Mouse (Mus musculus): ENCODE data around the gene Shisa4.
A peak's percentile ranks its signal among the peaks of the same experiment; 100 is the strongest.
"Not testable (repeated sequence)": the region's sequence is repeated elsewhere in the genome, so short reads cannot be mapped to it uniquely, and the experiment has no call there.

Gene Shisa4

DNA sequence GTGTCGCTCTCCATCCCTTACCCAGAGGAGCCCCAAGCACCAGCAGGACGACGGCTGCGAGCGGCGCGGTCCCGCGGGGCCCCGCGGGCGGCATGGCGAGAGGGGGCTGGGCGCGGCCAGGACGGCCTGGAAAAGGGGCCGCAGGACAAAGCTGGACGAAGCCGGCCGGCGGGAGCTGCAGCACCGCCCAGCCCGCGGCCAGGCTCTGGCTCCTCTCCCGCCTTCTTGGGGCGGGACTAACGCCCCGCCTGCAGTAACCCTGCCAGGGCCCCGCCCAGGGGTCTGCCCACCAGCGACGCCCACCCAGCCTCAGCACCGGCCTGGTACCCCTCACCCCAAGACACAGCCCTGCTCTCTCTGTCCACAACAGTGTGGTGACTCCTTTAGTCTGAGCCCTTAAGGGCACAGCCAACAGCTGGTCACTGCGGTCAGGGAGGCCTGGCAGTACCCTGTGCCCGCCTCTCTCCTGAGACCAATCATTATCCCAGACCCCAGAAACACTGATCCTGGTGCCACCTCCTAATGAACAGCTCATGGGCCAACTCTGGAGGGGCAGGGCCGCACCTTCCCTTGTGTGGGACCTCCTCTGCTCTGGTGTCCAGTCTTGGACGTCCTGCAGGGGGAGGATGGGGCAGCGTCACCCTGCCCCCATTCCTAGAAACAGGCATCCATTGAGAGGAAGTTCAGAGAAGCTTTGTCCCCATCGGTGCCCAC lies at the start of gene Shisa4:
TSS of gene Shisa4 (minus strand) at position 370 of the 714 bp plus-strand sequence.
- peak; percentile 76 to 85 for DNase-seq (ENCODE audit: low spot score in 2 of 2)

DNA sequence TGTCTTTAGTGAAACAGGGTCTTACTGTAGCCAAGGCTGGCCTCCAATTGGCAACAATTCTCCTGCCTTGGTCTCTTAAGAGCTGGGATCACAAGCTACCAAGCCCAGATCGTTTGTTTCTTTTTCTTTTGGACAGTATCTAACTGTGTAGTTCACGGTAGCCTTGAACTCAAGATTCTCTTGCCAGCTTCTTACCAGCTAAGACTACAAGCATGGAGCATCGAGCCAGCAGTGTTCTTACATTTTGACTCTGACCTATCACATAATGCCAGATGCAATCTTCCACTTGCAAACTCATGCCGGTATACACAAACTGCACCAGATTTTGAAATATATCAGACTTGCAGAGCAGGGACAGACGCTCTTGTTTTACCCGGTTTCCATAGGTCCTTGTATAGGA lies 47.7 kb upstream of the Shisa4 start:
- DNase-seq (ENCODE audit: low spot score in 2 of 2) = no peak

GRCm38 (mm10) chr1:135413996-135414395 lies 39.0 kb upstream of the Shisa4 start:
- peak; percentile 16 to 50 for DNase-seq (ENCODE audit: low spot score in 2 of 2)

DNA sequence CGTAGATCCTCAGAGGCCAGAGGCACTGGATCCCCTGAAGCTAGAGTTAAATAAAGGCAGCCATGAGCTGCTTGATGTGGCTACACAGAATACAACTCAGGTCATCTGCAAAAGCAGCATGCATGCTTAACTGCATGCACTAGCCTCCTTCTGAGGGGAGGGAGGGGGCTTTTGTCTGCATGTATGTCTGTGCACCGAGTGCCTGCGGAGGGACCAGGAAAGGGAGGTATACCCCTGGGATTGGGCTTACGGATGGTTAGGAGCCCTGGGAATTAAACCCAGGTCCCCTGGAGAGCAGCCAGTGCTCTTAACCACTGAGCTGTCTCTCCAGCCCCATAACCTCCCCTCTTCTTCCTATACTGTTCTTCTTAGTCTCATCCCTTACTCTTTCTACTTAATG lies 37.1 kb upstream of the Shisa4 start:
- DNase-seq (ENCODE audit: low spot score in 2 of 2) = no peak

DNA sequence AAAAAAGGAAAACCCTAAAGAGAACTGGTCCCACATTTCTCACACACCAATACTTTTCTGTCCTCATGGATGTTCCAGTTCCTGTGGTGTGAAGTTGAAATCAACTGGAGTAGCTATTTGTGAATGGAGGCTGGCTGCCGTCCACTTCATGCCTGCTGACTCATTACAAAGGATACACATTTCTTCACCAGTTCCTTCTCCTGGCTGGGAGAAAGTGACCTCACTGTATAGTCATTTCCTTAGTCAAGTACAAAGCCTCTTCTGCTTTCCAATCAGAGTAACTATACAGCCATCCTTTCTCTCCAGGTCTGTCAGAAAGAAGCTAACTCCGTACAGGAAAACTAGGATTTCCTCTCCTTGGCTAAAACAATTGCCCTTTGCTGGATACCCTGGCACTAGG lies 35.9 kb upstream of the Shisa4 start:
- peak; percentile 45 to 60 for DNase-seq (ENCODE audit: low spot score in 2 of 2)

GRCm38 (mm10) chr1:135408973-135409372 lies 33.9 kb upstream of the Shisa4 start:
- DNase-seq (ENCODE audit: low spot score in 2 of 2) = no peak

DNA sequence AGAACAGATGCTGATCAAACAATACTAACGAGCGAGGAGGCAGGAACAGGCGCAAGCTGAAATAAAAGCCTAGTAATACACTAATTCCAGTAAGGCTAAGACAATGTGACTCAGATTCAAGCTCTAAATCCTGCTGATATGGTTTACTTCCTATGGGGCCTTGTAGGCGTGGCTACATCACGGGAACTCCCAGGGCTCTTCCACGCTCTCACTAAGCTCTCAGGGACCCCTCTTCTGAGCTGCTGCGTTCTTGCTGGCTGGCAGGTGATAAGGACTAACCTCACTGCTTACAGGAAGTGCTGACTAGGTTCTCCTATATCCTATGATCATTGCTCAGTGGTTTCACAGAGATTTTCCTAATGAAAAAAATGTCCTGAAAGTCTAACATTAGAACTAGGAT lies 30.3 kb upstream of the Shisa4 start:
- DNase-seq (ENCODE audit: low spot score in 2 of 2) = no peak

GRCm38 (mm10) chr1:135401452-135402110 lies 26.5 kb upstream of the Shisa4 start:
- DNase-seq (ENCODE audit: low spot score in 2 of 2) = no peak

GRCm38 (mm10) chr1:135399466-135399865 lies 24.4 kb upstream of the Shisa4 start:
- DNase-seq (ENCODE audit: low spot score in 2 of 2) = no peak

DNA sequence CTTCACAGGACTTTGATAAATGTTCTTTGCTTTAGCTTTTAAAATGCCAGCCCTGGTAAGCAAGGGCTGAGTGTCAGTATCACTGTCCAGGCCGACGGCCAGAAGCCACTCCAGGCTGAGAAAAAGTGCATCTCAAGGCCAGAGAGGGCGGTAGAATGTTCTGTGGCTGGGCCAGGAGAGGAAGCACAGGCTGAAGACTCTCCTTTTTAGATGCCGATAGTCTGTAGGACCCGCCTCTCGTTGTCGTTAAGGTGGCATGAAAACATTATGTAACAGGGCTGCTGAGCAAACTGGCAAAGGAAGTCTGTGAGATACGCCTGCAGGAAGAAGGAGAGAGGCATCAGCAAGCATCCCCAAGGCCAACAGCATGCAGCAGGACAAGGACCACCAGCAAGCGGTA lies 10.1 kb upstream of the Shisa4 start:
- peak in 1 of 2 experiments; percentile 67 for DNase-seq (ENCODE audit: low spot score in 2 of 2)

- DNase-seq (ENCODE audit: low spot score in 2 of 2) = no peak
Observed at GRCm38 (mm10) chr1:135384171-135384570, 9.1 kb upstream of the Shisa4 start.

DNA sequence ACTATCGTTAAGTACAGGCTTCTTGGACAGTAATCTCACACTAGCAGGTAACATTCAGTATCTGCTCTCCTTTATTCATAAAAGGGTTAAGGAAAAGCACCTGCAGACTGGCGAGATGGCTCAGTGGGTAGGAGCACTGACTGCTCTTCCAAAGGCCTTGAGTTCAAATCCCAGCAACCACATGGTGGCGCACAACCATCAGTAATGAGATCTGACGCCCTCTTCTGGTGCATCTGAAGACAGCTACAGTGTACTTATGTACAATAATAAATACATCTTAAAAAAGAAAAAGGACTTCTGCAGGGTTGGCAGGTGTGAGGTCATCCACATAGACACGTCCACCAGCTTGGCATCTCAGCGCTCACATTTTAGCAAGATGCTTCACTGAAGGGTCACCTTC lies 6.5 kb upstream of the Shisa4 start:
- DNase-seq (ENCODE audit: low spot score in 2 of 2) = not testable (repeated sequence)

GRCm38 (mm10) chr1:135380071-135380991 lies 5.3 kb upstream of the Shisa4 start:
- peak; percentile 75 to 86 for DNase-seq (ENCODE audit: low spot score in 2 of 2)

DNA sequence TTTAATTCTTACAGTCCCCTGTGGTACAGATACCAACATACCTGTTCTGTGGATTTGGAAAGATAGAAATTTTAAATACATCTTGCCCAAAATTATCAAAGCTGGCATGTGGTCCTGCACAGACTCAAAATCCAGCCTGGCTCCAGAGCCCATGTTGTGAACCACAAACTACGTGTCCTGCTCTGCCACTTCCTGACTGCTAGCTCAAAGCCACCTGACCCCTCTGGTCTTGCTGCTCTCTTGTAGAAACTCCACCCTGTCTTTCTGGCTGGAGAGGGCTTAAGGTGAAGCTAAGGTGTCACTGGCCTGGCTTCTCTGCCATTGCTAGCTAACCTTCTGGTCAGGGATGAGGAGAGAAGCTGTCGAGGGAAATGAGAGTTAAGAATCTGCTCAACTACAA lies 4.0 kb upstream of the Shisa4 start:
- no peak for DNase-seq (ENCODE audit: low spot score in 2 of 2)

GRCm38 (mm10) chr1:135378576-135378975 lies 3.5 kb upstream of the Shisa4 start:
- peak; percentile 66 to 84 for DNase-seq (ENCODE audit: low spot score in 2 of 2)

- DNase-seq (ENCODE audit: low spot score in 2 of 2) = peak in 1 of 2 experiments; percentile 61
Observed at GRCm38 (mm10) chr1:135374175-135374867, 716 bp downstream of the Shisa4 start.

GRCm38 (mm10) chr1:135373171-135373677 lies 1.8 kb downstream of the Shisa4 start:
- no peak for DNase-seq (ENCODE audit: low spot score in 2 of 2)

- DNase-seq (ENCODE audit: low spot score in 2 of 2) = no peak
Observed at GRCm38 (mm10) chr1:135369415-135369814, 5.6 kb downstream of the Shisa4 start.

DNA sequence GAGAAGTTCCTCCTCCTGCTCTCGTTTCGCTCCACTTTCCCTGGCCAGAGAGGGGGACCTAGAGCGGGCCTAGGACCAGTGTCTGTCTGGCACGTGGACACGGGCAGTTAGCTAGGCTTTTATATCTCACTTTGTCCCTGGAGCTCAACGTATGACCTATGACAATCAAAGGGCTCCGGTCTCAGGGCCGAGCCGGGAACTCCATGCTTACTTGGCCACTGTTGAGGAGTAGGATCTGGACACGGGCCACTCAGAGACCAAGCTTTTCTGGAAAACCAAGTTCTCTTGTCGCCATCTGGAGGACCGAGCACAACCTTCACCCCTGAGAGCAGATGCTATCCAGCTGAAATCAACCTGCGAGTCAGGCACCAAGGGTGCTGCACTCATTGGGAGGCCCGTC lies 6.1 kb downstream of the Shisa4 start:
- peak in 1 of 2 experiments; percentile 73 for DNase-seq (ENCODE audit: low spot score in 2 of 2)

DNA sequence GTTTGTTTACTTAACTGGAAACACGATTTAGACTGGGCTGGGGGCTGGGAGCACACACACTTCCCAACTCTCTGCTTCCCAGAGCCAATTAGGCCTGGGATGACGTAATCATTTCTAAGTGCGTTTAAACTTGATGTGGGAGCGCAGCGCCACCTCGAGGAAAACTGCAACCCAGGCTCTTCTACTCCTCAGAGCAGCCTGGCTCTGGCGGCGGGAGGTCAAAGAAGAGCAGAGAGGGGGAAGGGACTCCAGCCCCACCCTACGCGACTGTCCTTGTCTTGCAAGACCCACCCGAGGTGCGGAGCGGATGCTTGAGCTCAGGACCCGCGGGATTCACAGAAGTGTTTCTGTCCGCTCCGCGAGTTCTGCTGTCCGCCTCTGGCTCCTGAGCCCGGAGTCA lies 6.8 kb downstream of the Shisa4 start:
- peak; percentile 85 to 92 for DNase-seq (ENCODE audit: low spot score in 2 of 2)

DNA sequence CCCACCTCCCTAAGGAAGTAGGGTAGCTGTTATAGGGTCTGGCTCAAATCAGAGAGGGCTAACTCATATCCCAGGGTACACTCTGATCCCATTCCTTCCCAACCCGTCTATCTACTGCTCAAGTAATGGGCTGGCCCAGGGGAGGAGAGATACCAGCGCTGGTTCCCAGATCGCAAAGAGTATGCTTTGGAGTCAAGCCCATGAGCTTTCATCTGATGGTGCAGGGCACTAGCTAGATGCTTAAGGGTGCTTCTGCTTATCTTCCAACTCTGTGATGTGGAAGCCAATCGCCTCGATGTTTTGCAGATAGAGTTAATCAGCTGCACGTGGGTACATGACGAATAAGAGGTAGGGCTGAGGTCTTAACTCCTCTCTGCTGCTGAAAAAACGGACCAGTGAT lies 7.4 kb downstream of the Shisa4 start:
- no peak for DNase-seq (ENCODE audit: low spot score in 2 of 2)
